Mouse (Mus musculus) limb, embryonic 13.5 days (tissue): ENCODE measurements around the gene Lrrc73. TPM values are rescaled to one million over a fixed set of nuclear protein-coding genes. Genes with fewer than 3 reads are reported as not detected.

ENCODE experiments used
- ATAC-seq: fragments of 200-750 bp; cut with Nextera tagmentation; 2 replicates; pipeline ENCODE4 v1.8.0; 2017; ENCODE audit warnings: low read depth, moderate number of reproducible peaks, moderate TSS enrichment; ENCODE audit not compliant: low FRiP score
- H3K27ac ChIP-seq: fragments of 300-500 bp; sonication (generic); 2 replicates; pipeline ENCODE4 v1.5.1; 2015; ENCODE audit warnings: inconsistent platforms, mild to moderate bottlenecking, moderate library complexity
- H3K27me3 ChIP-seq: fragments of 300-500 bp; sonication (generic); 2 replicates; pipeline ENCODE4 v1.6.1; 2015; ENCODE audit warnings: mild to moderate bottlenecking, inconsistent platforms
- H3K36me3 ChIP-seq: fragments of 300-500 bp; sonication (generic); 2 replicates; pipeline ENCODE4 v1.6.1; 2015; ENCODE audit warnings: inconsistent platforms, mild to moderate bottlenecking, moderate library complexity
- H3K4me1 ChIP-seq: fragments of 300-500 bp; sonication (generic); 2 replicates; pipeline ENCODE4 v1.6.1; 2015; ENCODE audit warnings: inconsistent platforms
- H3K4me2 ChIP-seq: fragments of 300-500 bp; sonication (generic); replicated peaks from 2 replicates; pipeline ENCODE4 v1.6.1; 2015; ENCODE audit warnings: inconsistent platforms, mild to moderate bottlenecking, moderate library complexity
- H3K4me3 ChIP-seq: fragments of 300-500 bp; sonication (generic); 2 replicates; pipeline ENCODE4 v1.5.1; 2015; ENCODE audit warnings: moderate library complexity, mild to moderate bottlenecking, inconsistent platforms
- H3K9ac ChIP-seq: fragments of 300-500 bp; sonication (generic); 2 replicates; pipeline ENCODE4 v1.6.1; 2015; ENCODE audit warnings: mild to moderate bottlenecking, inconsistent platforms
- H3K9me3 ChIP-seq: fragments of 300-500 bp; sonication (generic); 2 replicates; pipeline ENCODE4 v1.6.1; 2016; ENCODE audit warnings: inconsistent platforms
- WGBS: fragments of 180-500 bp; shearing (Covaris S2); methylation state at CpG from one replicate; pipeline ENCODE4 v1.1.7; 2015; 5-methylcytosine and 5-hydroxymethylcytosine counted together
- polyA plus RNA-seq: library from polyadenylated mRNA; unstranded; fragments of >200 nt; fragmentation: Nextera tagmentation; extraction: Ambion mirVana; gene quantifications from 2 replicates; pipeline ENCODE4 v1.2.1, GENCODE M21; 2015

Lrrc73 gene
- polyA plus RNA-seq, 1 experiment from 2014 or later = 1.4 TPM

DNA sequence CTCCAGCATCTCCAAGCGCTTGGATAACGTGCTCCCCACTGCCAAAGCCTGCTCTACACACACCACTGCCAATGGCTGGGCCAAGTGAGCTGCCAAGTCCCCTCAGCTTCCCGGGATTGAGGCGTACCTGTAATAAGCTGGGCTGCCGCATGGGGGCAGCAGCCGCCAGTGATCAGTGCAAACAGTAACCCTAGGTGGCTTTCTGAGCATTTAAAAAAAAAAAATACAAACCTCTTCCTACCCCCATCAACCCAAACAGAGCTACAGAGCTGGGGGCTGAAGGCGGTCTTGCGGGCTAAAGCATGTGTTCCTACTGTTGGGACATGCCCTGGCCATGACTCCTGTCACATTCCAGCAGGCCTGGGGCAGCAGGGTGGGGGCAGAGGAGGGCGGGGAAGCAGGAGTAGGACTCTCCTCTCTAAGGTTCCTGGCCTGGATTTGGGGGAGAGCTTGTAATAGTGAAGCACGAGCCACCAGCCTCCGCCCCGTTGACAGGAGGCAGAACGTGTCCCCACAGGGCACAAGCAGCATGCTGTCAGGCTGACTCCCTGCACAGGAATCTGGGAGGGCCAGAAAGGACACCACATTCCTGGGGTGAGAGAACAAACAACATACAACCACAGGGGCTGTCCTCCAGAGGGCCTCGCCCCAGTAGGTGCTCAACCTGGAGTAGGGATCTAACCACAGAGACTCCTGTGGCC, 12.7 kb downstream of the Lrrc73 start:
- ATAC-seq = peak; percentile 52
- no peak overlapping the region for H3K4me3 ChIP-seq

DNA sequence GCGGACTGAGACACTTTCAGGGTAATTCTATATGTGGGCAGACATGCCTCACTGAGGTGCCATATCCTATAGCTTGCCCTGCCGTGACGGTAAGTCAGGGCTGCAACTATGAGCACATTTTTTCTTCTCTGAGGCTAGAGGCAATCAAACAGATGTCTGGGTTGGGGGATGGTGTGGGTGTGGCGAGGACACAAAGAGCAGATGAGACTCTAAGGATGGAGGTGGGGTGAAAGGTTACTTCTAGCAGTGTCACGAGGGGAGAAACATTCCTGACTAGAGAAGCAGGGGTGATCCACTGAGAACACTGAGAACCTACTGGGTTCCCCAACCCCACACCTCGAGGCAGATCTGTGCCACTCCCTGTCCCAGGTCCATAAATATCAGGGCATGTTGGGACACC, 13.7 kb downstream of the Lrrc73 start:
- Histone ChIP-seq H3K4me2 (no peak overlapping the region), H3K27me3 (no peaks in the 10 kb centered on the region), H3K9ac (no peak overlapping the region), H3K4me3 (no peak overlapping the region), H3K36me3 (peaks cover 95% of the 10 kb centered on the region), H3K4me1 (peaks cover 4% of the 10 kb centered on the region; the same call in 1 of the 2 replicates), H3K27ac (peak overlapping the region; percentile 58; the same call in 1 of the 2 replicates), H3K9me3 (no peaks in the 10 kb centered on the region)
- ATAC-seq = no peak
- 59% methylated on average over 6 of the region's 6 CpGs for WGBS

More for the DNA sequence above, 12.7 kb downstream of the Lrrc73 start:
- 26% methylated on average over 14 of the region's 14 CpGs for WGBS
- Histone ChIP-seq H3K27ac (peak overlapping the region; percentile 58; the same call in 1 of the 2 replicates), H3K36me3 (peaks cover 95% of the 10 kb centered on the region), H3K4me1 (peaks cover 4% of the 10 kb centered on the region; the same call in 1 of the 2 replicates), H3K9me3 (no peaks in the 10 kb centered on the region), H3K4me2 (no peak overlapping the region), H3K9ac (no peak overlapping the region), H3K27me3 (no peaks in the 10 kb centered on the region)

DNA sequence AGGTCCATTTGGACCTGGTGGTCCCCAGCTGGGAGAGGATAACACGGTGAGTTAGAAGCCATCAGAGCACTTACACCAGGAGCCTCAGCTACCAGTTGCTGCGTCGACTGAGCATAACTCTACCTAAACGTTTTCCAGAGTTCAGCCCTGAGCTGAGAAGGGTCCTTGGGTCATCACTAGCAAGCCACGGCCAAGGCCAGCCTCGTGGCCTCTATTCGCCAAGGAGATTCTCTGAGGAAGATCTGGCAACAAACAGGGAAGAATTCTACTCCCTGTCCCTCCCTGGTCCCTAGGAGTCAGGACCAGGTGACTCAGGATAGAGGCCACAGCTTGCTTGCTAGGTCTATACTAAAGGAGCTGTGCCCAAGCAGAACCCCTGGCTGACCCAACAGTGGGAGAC, 14.2 kb downstream of the Lrrc73 start:
- H3K4me2 ChIP-seq = no peak overlapping the region
- H3K4me1 ChIP-seq = peaks cover 8% of the 10 kb centered on the region
- H3K9me3 ChIP-seq = no peaks in the 10 kb centered on the region
- peak overlapping the region; percentile 22; the same call in 1 of the 2 replicates for H3K27ac ChIP-seq
- 79% methylated on average over 7 of the region's 7 CpGs for WGBS
- H3K27me3 ChIP-seq = no peaks in the 10 kb centered on the region
- no peak overlapping the region for H3K4me3 ChIP-seq
- H3K9ac ChIP-seq = no peak overlapping the region
- no peak for ATAC-seq
- H3K36me3 ChIP-seq = peaks cover 93% of the 10 kb centered on the region

DNA sequence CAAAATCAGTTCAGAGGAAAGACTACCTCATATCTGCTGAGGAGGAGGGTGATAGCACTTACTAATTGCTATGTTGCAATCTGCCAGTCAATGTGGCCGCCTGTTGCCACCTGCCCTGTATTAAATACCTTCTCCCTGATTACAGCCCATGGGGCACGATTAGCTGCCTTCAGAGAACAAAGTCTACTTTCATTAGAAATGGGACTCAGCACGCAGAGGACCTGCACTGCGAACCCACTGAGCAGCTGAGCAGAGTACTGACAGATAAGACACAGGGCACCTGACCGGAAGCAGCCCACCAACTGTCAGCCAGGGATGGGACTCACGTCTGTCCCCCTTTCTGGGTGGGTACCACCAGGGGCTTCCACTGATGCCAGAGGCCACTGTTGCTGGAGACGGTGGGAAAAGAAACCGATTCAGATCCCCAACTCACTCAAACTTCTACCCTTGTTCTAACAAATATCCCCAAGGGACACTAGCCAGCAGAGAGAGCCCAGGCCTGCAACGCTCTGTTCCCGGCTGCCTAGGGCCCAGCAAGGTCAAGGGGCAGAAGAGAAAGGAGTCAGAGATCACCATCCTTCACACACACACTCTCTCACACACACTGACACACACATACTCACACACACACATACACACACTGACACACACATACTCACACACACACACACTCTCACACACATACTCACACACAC, 14.8 kb downstream of the Lrrc73 start:
- H3K36me3 ChIP-seq = peaks cover 92% of the 10 kb centered on the region
- peaks cover 14% of the 10 kb centered on the region for H3K4me1 ChIP-seq

DNA sequence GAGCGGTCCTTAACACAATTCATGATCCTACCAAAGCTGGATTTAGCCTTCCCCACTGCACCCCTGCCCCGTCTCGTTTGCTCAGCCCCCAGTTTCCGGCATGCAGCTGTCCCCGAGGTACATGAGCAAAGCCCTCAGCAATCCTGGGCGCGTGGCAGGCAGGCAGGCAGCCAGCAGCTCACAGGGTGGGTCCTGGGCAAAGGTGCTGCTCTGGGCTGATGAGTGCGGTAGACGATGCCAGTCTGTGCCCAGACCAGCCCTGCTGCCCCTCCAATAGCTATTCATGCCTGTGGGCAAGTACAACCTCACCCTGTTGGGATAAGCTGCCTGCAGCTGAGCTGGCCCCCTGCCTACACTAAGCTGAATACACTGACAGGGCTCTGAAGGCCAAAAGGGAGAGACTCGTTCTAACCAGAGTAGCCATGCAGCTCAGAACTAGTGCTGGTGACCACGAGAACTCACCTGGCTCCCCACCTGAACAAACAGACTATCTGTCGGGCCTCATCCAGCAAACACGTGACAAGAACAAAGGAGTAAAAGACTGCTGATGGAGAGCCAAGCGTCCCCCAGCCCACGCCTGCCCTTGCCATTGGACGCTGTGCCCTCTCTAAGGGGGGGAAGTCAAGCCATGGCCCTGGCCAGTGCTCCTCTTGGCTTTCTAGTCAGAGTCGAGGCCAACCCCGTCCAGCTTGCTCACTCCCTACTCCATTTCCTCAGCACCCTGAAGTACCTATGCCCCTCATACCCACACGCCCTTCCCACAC, 16.6 kb downstream of the Lrrc73 start:
- H3K4me1 ChIP-seq = peaks cover 29% of the 10 kb centered on the region
- 84% methylated on average over 19 of the region's 19 CpGs for WGBS
- no peaks in the 10 kb centered on the region for H3K27me3 ChIP-seq
- H3K4me2 ChIP-seq = no peak overlapping the region
- peak overlapping the region; percentile 4; the same call in 1 of the 2 replicates for H3K9ac ChIP-seq
- peaks cover 88% of the 10 kb centered on the region for H3K36me3 ChIP-seq
- peak overlapping the region; percentile 17; the same call in 1 of the 2 replicates for H3K27ac ChIP-seq
- ATAC-seq = no peak
- no peak overlapping the region for H3K4me3 ChIP-seq
- no peaks in the 10 kb centered on the region for H3K9me3 ChIP-seq

More for the DNA sequence above, 14.8 kb downstream of the Lrrc73 start:
- no peak for ATAC-seq
- Histone ChIP-seq H3K9ac (no peak overlapping the region), H3K27ac (no peak overlapping the region), H3K4me3 (no peak overlapping the region), H3K4me2 (no peak overlapping the region), H3K27me3 (no peaks in the 10 kb centered on the region), H3K9me3 (no peaks in the 10 kb centered on the region)
- WGBS = 73% methylated on average over 10 of the region's 10 CpGs

DNA sequence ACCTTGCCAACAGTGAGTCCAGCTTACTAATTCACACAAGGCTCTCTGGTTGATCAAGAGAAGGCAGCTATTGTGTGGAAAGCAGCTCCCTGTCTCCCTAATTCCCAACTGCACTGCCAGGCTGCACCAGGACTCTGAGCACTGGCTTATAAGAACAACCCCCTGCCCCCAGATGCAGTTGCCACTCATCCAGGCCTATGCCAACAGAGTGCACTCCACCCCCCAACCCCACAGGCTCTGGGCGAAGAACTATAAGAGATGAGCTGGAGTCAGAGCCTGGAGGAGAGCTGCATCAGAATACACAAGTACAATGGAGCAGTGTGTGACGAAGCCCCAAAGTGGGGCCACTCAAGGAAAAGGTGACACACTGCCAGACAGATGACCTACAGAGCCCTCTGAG, 18.7 kb downstream of the Lrrc73 start:
- H3K4me1 ChIP-seq = peaks cover 28% of the 10 kb centered on the region
- peak overlapping the region; percentile 31; the same call in 1 of the 2 replicates for H3K9ac ChIP-seq
- no peaks in the 10 kb centered on the region for H3K9me3 ChIP-seq
- no peak overlapping the region for H3K4me3 ChIP-seq
- no peak overlapping the region for H3K27ac ChIP-seq
- H3K27me3 ChIP-seq = no peaks in the 10 kb centered on the region
- no peak for ATAC-seq
- no peak overlapping the region for H3K4me2 ChIP-seq
- peaks cover 83% of the 10 kb centered on the region for H3K36me3 ChIP-seq
- 92% methylated on average over 2 of the region's 2 CpGs for WGBS

DNA sequence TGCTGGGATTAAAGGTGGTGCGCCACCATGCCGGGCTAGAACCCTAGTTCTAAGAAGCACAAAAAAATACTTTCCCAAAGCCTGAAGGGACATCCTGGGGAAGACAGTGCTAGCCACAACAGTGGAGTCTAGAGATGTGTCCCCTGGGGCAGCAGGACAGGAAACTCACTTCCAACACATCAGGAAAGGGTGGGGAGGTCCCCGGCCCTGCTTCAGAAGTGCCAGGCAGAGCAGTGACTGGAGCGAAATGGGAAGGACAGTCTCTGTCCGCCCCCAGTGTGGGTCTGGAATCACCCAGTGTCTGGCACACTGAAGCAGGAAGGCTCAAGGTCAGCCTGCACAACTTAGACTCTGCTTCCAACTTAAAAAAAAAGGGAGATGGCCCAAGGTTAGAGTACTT, 19.3 kb downstream of the Lrrc73 start:
- Histone ChIP-seq H3K36me3 (peaks cover 78% of the 10 kb centered on the region), H3K9ac (no peak overlapping the region), H3K9me3 (no peaks in the 10 kb centered on the region), H3K4me2 (no peak overlapping the region), H3K4me1 (peaks cover 34% of the 10 kb centered on the region), H3K4me3 (no peak overlapping the region), H3K27me3 (no peaks in the 10 kb centered on the region), H3K27ac (no peak overlapping the region)
- ATAC-seq = no peak
- WGBS = 88% methylated on average over 5 of the region's 5 CpGs

DNA sequence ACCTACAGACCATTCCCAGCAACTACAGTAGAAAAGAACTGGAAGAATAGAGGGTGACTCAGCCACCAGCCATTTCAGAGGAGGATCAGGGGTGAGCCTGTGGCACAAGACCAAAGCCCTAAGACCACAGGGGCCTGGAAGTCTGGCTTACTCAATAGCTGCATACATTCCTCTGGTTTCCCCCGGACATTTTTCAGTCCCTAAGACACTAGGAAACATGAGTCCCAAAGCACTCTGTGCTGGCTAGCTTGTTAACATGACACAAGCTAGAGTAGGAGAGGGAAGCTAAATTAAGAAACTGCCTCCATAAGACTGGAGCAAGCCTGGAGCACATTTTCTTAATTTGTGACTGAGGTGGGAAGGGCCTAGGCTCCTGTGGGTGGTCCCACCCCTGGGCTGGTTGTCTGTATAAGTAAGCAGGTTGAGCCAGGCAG, 20.5 kb downstream of the Lrrc73 start:
- 0 out of 2 replicates have a peak, but pooled peaks have one; percentile 7 for ATAC-seq
- Histone ChIP-seq H3K27ac (peak overlapping the region; percentile 44), H3K9me3 (no peaks in the 10 kb centered on the region), H3K4me1 (peaks cover 45% of the 10 kb centered on the region), H3K4me3 (no peak overlapping the region), H3K27me3 (no peaks in the 10 kb centered on the region), H3K36me3 (peaks cover 79% of the 10 kb centered on the region), H3K9ac (no peak overlapping the region), H3K4me2 (no peak overlapping the region)
- 39% methylated on average over 1 of the region's 1 CpGs for WGBS

DNA sequence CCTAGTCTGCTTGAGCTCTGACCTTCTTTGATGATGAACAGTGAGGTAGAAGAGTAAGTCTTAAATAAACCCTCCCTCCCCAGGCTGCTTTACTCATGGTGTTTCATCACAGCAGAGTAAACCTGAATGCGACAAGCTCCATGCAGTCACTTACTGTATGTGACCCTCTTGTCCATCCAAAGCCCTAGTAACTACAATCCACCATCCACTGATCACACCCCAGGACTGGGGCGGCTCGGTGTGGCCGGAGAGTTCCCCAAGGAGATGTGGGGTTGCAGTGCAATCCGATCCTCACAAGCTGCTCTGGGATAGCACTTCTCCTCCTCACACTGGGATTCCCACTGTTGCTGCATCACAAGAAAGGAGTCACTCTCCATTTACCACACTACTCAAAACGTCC, 21.1 kb downstream of the Lrrc73 start:
- 71% methylated on average over 6 of the region's 6 CpGs for WGBS
- no peak for ATAC-seq
- Histone ChIP-seq H3K9ac (0 out of 2 replicates have a peak overlapping the region, but pooled peaks have one; percentile 55), H3K9me3 (no peaks in the 10 kb centered on the region), H3K4me1 (peaks cover 49% of the 10 kb centered on the region), H3K27ac (peak overlapping the region; percentile 44; the same call in 1 of the 2 replicates), H3K27me3 (no peaks in the 10 kb centered on the region), H3K4me2 (no peak overlapping the region), H3K36me3 (peaks cover 79% of the 10 kb centered on the region), H3K4me3 (no peak overlapping the region)

DNA sequence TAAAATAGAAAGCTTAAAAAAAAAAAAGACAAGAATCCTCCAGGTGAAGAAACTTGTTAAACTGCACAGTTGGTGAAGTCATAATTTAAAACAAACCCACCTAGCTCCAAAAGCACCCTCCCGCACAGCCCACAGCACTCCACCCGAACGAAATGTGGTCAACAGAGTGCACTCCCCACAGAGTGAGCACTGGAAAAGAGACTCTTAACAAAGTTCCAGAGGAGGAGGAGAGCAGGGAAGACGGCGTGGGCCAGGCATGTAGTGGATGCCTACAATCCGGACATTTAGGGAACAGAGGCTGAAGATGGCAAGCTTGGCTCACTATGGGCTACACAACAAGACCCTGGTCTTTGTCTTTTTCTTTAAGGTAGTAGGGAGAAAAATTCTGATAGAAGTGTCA, 21.7 kb downstream of the Lrrc73 start:
- ATAC-seq = no peak
- peaks cover 79% of the 10 kb centered on the region for H3K36me3 ChIP-seq
- H3K27me3 ChIP-seq = no peaks in the 10 kb centered on the region
- no peaks in the 10 kb centered on the region for H3K9me3 ChIP-seq
- peaks cover 49% of the 10 kb centered on the region for H3K4me1 ChIP-seq
- H3K4me3 ChIP-seq = no peak overlapping the region
- no peak overlapping the region for H3K4me2 ChIP-seq
- no peak overlapping the region for H3K27ac ChIP-seq
- H3K9ac ChIP-seq = no peak overlapping the region
- WGBS = 77% methylated on average over 6 of the region's 6 CpGs

DNA sequence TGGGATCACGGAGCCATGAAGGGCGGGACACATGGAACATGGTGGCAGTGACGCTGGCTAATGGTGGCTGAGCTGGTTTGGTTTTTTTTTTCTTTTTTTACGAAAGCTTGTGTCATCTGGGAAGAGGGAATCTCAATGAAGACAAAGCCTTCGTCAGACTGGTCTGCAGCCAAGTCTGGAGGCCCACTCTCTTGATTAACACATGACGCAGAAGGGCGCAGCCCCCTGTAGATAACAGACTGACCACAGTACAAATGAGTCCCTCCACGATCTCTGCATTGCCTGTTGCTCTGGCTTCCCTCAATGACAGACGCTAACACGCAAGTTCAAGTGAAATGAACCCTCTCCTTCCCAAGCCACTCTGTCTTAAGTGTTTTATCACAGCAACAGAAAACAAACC, 22.2 kb downstream of the Lrrc73 start:
- H3K9ac ChIP-seq = no peak overlapping the region
- H3K27ac ChIP-seq = no peak overlapping the region

More for the DNA sequence above, 22.2 kb downstream of the Lrrc73 start:
- no peak for ATAC-seq
- 91% methylated on average over 10 of the region's 10 CpGs for WGBS
- Histone ChIP-seq H3K9me3 (no peaks in the 10 kb centered on the region), H3K4me1 (peaks cover 49% of the 10 kb centered on the region), H3K4me2 (no peak overlapping the region), H3K27me3 (no peaks in the 10 kb centered on the region), H3K36me3 (peaks cover 79% of the 10 kb centered on the region), H3K4me3 (no peak overlapping the region)
